Mouse (Mus musculus) frontal cortex, postnatal 14 days (tissue): ENCODE measurements at regions not wholly inside any gene's neighbourhood (a gene's known extent, or its start where the extent isn't known, plus 50 kb on each side); places are given as distances from the start of the nearest gene placed in this dataset.
"Not testable (repeated sequence)": the region's sequence is repeated elsewhere in the genome, so short reads cannot be mapped to it uniquely, and the experiment has no call there.

ENCODE experiments used
- DNase-seq, 2 experiments: peaks; one replicate each; pipeline ENCODE4 v3.0.0; 2022; ENCODE audit warnings: low spot score in 2 of 2

GRCm38 (mm10) chr1:189156906-189157305 lies 149.3 kb upstream of the Kctd3 start:
- no peak for DNase-seq

GRCm38 (mm10) chr1:189154376-189154775 lies 146.7 kb upstream of the Kctd3 start:
- no peak for DNase-seq

- no peak for DNase-seq
These were observed 145.5 kb upstream of the Kctd3 start for GRCm38 (mm10) chr1:189153150-189153549.

GRCm38 (mm10) chr1:189142982-189143451 lies 135.4 kb upstream of the Kctd3 start:
- DNase-seq: no peak

GRCm38 (mm10) chr1:189142551-189142950 lies 134.9 kb upstream of the Kctd3 start:
- DNase-seq: no peak

GRCm38 (mm10) chr1:189141694-189142093 lies 134.1 kb upstream of the Kctd3 start:
- DNase-seq: no peak

GRCm38 (mm10) chr1:189136731-189137385 lies 129.2 kb upstream of the Kctd3 start:
- no peak for DNase-seq

- no peak for DNase-seq
These were observed 128.2 kb upstream of the Kctd3 start for GRCm38 (mm10) chr1:189135826-189136225.

- DNase-seq: no peak
These were observed 121.1 kb upstream of the Kctd3 start for GRCm38 (mm10) chr1:189128706-189129105.

- DNase-seq: not testable (repeated sequence)
These were observed 120.6 kb upstream of the Kctd3 start for GRCm38 (mm10) chr1:189128246-189128645.

- DNase-seq: no peak
These were observed 119.7 kb upstream of the Kctd3 start for GRCm38 (mm10) chr1:189127367-189127766.

GRCm38 (mm10) chr1:189119941-189120735 lies 112.5 kb upstream of the Kctd3 start:
- no peak for DNase-seq

- not testable (repeated sequence) for DNase-seq
These were observed 111.4 kb upstream of the Kctd3 start for GRCm38 (mm10) chr1:189119005-189119404.

- DNase-seq: no peak
These were observed 110.9 kb upstream of the Kctd3 start for GRCm38 (mm10) chr1:189118582-189118981.

GRCm38 (mm10) chr1:189115914-189116313 lies 108.3 kb upstream of the Kctd3 start:
- DNase-seq: no peak

GRCm38 (mm10) chr1:189115279-189115678 lies 107.6 kb upstream of the Kctd3 start:
- no peak for DNase-seq

- no peak for DNase-seq
These were observed 100.8 kb upstream of the Kctd3 start for GRCm38 (mm10) chr1:189108260-189109035.

- peak in 1 of 2 experiments; percentile 18 for DNase-seq
These were observed 100.2 kb upstream of the Kctd3 start for GRCm38 (mm10) chr1:189107841-189108240.

GRCm38 (mm10) chr1:189107156-189107555 lies 99.5 kb upstream of the Kctd3 start:
- DNase-seq: no peak

- DNase-seq: no peak
These were observed 97.6 kb upstream of the Kctd3 start for GRCm38 (mm10) chr1:189105276-189105675.

- no peak for DNase-seq
These were observed 95.1 kb upstream of the Kctd3 start for GRCm38 (mm10) chr1:189102781-189103180.

- DNase-seq: no peak
These were observed 91.5 kb upstream of the Kctd3 start for GRCm38 (mm10) chr1:189099121-189099520.
